Mouse (Mus musculus) gastrocnemius, adult 8-10 months (tissue): ENCODE measurements around the gene Car10. TPM values are rescaled to one million over a fixed set of nuclear protein-coding genes. Genes with fewer than 3 reads are reported as not detected.

Experiments
- DNase-seq, 2 experiments: peaks; one replicate each; pipeline ENCODE4 v3.0.0; 2022; ENCODE audit warnings: low spot score in 2 of 2
- total RNA-seq, 4 experiments: library from RNA; stranded (reverse); gene quantifications; 2 replicates each; pipeline ENCODE4 v1.2.4; 2022

Gene Car10
- total RNA-seq, 4 experiments from 2014 or later = not detected

DNA sequence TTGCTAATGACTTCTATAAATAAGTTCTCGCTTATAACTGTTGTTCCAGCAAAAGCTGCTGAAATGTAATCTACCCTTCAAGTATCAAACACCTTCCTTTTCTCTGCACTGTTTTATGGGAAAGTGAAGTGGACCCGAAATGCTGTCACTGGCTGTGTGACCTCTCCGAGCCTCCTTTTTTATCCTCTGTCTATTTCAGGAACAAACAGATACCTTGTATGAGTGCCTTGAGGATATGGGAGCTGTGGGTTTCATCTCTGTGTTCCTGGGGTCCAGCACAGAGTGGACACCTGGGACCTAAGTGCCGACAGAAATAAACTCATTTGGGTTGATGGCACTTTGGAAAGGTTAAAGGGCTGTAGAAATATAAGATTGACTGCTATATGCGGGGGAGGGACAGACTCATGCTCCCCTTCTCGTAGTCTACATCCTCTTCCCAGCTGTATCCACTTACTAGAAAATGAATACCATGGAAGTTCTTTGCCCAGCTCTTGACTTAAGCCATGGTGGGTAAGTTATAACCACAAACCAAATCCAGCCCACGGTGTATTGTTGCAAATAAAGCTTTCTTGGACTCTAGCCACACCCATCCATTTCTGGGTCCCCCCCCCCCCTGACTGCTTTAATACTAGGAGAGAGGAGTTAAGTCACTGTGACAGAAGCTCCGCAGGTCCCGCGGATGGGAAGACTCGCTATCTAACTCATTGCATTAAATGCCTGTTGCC lies 474.3 kb downstream of the Car10 start:
- no peak for DNase-seq

DNA sequence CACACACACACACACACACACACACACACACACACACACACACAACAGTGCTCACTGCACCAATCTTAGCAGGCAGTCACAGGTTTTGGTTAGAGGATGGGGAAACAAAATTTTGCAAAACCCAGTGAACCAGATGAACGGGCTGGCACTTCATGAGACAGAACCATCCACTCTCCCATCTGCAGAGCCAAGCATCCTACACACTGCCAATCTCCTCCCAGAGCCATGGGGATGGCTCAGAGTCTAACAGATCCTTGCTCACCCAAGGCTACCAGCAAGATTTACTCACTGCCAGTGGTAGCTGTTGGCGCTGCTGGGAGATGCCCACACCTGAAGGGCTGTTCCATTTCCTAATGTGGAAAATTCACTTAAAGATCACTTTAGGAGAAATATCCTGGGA lies 479.6 kb downstream of the Car10 start:
- DNase-seq = no peak

DNA sequence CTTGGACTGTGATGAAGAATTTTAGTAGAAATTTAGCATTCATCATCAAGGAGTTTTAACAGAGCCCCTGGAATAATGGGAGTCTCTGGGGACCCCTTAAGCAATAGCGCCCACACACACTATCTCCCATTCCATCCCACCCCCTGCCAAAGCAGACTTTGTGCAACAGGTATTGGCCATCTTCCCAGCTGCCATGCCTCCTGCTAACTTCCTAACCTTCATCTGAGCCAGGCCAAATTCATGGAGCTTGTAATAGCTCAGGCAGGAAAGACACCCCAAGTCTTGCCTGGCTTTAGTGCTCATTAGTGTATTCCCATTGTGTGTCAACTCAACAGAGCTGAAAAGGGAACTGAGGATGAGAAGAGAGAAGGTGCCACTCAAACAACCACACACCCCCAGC lies 481.8 kb downstream of the Car10 start:
- DNase-seq = no peak

DNA sequence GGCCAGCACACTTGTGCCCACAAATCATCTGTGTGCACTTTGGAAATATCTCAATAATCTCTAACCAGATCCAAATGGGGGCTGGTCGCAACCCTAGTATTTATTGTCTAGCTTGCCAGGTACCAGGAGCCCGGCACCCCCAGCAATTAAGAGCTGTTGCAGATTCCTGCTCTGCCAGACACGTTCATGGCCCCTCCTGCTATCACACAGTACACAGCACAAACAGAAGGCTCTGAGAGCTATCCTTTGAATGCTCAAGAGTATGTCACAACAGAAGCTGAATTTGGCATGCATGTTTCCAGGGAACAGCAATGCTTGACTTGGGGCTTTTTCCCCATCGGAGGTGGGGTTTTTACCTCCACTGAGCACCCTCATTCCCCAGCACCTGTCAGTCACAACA lies 483.5 kb downstream of the Car10 start:
- DNase-seq = no peak

DNA sequence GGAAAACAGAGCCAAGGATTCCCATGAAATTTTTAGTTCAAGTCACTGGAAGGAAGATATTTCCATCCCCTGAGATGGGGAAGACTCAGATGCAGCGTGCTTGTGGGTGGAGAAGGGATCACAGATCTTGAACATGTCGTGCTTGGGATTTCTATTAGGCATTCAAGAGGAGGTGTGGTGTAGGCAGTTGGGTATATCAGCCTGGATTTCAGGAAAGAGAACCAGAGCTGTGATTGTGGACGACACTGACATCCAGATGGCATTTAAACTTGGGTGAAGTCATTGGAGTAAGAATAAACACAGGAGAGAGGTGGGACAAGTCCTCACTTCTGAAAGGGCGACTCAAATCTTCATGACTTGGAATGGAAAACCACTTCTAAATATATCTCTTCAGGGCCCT lies 490.0 kb downstream of the Car10 start:
- DNase-seq = no peak

DNA sequence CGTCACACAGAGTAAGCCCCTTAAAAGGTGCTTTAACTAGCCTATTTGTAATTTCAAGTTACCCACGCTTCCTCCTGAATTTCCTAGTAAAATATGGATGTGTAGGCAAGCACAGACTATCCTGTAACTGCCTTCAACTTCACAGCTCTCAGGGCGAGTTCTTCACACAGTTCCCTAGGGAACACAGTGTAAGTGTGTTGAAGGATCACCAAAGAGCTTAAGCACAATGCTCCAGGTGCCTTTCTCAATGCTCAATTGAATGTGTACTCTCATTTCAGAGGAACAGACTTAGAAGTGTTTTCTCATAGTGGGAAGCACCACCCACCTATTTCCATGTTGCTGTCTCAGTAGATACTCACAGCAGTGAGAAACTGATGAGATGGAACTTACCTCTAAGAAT lies 492.8 kb downstream of the Car10 start:
- no peak for DNase-seq

DNA sequence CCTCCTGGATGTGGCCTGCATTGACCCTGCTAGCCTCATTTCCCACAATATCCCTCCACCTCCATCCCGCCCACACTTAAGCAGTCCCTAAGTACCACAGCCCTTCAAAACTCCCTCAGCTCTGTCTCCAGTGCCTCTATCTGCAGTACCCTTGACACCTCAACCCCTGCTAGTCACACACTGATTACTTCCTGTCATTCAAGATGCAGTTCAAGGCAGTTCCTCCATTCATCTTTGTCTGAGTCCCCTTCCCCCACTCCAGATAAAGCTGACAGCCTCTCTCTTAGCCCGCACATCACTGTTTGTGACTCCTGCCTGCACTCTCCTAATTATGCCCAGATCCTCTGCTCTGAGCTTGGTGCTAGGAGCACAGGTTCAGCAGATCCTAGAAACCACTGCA lies 496.2 kb downstream of the Car10 start:
- DNase-seq = no peak

DNA sequence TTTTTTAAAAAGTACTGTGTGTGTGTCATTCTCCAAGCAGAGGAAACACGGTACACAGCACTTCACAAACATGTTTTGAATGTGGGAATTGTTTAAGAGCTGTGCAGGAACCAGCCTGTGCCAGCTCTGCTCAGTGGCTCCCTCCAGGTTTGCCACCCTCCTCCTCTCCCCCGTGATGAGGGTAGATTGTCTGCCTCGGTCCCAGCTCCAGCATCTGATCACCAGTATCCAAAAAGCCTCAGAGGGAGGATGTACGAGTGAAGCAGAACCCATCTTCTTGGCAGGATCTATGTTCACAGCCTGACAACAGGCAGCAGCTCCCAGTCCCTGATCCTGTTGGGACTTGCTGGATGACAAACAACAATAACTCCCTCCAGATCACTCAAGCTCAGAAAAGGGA lies 500.3 kb downstream of the Car10 start:
- DNase-seq = no peak

DNA sequence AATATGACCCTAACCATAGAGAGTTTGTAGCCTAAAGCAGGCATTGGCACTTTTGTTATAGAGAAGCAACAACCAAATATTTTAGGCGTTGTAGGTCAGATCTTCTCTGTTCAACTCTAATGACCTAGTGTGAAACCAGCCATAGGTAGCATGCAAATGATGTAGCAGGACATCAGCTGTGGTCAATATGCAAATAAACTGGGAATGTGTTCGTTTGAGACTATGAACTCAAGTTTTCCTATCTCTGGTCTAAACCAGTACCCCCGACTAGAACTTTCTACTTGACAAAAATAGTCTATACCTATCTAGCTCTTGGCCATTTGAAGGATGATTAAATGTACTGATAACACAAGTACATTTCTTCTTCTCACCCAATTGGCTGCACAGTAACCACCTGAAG lies 501.9 kb downstream of the Car10 start:
- no peak for DNase-seq

DNA sequence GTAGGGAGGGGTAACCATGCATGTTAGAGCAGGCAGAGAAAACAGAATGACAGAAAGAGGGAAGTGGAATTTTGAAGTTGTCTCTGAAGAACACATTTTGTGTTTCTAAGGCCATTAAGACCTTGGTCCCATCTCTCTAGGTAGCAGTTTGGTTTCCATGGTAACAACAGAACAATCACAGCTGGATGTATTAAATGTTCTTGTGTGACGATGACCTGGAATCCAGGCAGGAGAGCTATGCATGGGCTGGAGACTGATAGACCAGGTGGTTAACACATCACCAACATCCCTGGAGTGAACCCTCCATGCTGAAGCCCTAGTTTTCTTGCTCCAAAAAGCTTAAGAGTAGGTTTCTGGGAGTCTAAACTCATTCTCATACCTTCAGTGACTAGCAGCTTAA lies 505.7 kb downstream of the Car10 start:
- DNase-seq = no peak

DNA sequence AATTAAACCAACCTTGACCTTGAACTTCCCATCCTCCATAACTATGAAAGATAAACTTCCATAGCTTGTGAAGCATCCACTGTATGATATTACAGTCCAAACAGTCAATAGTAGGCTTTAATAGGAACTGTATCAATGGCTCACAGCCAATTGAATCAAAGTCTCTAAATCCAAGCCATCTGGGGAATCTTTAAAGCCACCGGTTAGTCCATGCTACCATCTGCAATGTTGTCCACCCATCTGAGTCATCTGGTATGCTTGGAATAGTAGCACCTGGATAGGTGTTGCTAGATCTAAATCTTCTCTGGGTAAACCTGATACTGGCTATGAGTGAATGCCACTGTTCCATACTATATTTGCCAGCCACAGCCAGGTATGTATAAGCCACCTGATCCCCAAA lies 509.3 kb downstream of the Car10 start:
- no peak for DNase-seq

DNA sequence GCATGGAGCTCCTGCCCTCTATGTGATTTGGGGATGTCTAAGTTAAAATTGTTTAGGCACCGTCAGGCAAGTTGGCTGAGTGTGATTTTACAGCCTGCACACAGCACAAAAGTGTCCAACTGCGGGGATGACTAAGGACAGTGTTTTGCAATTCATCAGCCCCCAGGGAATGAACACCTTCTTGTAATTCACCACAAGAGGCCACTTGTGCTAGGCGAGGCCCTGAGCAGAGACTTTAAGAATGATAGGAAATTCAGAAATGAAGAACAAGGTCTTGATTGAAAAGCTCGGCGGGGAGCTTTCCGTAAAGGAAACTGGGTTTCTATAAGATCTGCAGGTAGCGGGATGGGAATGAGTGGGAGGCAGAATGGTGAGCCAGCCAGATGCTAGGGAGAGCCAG lies 510.9 kb downstream of the Car10 start:
- no peak for DNase-seq

DNA sequence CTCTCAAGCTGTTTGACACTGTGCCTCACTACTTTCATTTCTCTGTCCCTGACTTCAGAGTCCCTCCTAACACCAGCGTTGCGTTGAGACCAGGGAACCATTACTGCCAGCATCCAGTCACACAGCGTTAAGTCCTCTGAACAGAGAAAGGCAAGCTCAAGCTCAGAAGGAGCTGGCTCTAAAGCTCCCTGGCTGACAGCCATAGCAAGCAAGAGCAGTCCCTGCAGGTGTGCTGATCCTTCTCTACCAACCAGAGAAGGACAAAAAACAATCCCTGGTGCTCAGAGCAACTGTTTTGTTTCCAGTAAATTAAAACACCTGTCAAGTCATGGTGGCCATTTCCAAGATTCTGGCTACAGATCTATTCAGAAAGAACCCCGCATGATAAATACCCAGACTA lies 514.2 kb downstream of the Car10 start:
- DNase-seq = no peak

DNA sequence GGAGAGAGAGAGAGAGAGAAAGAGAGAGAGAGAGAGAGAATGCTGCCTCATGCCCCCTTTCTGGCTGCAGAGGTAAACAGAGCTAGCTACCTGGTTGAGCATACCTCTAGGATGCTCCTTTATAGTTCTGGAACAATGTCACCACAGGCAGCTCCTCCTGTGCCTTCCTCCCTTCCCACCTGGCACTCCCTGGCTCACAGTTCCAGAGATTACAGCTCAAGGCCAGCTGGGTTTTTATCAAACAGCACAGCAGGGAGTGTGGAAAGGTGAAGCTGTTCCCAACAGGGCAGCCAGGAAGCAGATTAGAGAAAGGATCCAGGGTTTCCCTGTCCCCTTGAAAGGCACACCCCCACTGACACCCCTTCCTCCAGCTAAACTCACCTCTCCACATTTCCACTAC lies 517.0 kb downstream of the Car10 start:
- DNase-seq = no peak

DNA sequence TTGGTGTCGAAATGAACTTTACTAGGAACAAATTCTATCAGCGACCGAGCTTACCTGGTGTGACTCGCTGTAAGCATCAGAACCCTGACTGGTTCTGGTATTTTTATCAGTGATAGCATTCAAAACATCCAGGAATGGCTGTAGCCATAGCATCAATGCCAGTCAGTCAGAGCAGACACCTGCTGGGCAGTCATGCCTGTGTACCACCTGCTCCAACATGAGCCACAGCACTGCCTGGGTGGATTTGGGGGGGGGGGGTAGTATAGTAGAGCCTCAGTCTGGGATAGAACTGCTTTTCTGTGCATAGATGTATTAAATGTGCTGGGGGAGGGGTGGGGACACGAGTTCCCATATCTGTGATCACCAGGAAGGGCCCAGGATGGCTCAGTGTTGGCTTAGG lies 525.8 kb downstream of the Car10 start:
- DNase-seq = no peak

DNA sequence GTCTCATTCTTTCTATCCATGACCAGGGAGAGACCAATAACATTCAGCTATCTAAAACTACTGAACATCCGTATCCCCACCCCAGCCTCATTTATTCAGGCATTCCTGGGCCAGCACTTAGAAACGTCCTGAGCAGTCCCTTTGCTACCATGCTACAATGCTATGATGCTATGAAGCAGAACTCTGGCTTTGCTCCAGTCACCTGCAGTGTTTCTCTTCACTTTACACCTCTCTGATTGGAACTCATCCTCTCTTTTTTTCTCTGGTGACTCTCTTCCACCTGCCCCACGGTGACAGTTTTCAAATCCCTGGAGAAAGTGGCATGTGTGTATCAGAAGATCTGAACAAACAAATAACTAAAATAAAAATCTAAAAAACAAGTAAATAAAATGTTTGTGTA lies 541.6 kb downstream of the Car10 start:
- no peak for DNase-seq

DNA sequence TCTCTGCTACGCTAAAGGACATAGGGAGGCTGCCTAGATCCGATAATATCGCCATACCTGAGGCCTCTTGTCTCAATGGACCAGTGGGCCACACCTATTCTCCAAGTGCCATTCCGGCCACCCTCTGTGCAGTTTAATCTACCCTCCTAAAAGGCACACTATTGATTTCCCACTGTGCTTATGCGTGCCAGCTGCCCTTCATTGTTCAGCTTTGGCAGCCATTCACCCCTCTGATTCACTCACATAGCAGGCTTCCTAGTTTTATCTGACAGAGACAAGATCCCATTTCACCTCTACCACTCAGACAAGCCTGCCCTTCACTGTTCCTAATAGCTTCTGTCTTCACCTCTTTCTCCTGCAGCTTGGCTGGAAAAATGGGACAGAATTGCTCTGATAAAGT lies 543.1 kb downstream of the Car10 start:
- no peak for DNase-seq

DNA sequence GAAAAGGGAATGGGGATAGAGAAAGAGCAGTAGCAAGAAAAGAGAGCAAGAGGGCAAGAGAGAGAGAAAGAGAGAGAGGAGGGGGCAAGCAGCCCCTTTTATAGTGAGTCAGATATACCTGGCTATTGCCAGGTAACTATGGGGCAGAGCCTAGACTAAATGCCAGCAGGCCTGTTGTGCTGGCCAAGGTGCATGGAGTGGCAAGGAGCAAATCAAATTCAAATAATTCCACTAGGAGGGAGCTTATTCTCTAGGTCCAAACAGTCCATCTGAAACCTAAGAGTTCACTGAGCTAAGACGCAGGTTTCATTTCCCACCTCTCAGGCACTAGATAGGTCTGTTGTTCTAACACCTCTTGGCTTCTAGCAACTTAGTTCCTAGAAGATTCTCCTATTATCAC lies 544.5 kb downstream of the Car10 start:
- DNase-seq = no peak

DNA sequence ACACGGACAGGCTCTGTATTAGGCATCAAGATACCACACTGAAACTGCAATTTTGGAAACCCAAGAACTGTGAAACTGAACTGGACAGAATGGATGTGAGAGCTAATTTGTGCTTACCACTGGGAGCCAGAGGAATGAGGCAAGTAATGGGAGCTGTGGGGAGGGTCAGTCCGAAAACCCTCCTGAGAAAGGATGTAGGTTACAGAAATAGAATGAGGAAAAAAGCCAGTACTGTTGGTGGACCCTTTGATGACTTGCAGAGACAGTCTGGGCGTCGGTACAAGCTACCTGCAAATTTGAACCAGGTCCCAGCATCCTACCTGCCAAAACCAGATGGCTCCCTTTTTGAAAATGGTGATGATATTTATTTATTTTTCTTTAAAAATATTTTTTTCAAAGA lies 545.2 kb downstream of the Car10 start:
- DNase-seq = no peak

DNA sequence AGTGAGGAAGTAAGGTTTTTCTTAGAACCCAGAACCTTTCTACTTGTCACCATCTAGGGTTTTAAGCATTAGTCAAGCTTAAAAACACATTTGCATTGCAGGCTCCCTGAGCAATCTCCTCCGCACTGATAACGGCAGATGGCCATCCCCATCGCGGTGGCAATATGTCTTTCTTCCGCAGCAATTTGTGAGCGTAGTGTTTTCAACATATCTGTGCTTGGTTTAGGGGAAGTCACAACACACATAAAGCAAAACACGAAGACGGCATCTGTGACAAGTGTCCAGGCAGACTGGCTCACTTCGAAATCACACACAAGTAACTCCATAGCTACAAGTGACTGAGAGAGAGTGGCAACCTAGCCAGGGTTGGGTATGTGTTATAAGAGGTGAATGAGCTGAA lies 545.6 kb downstream of the Car10 start:
- no peak for DNase-seq

DNA sequence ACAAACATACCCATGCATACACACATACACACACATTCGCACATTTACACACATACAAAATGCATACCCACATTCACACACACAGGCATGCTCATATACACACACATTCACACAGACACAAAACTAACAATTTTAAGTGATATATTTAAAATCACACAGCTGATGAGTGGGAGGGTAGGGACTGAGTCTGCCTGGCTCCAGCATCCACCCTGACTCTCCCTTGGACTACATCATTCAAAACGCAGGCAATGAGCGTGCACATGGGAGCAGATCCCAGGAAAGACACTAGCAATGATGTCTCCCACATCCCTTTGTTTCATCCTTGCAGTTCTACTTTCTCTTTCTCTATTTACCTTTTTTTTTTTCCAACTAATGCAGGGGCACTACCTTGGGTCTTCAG lies 548.4 kb downstream of the Car10 start:
- no peak for DNase-seq
